Mouse (Mus musculus) ES-E14 (cell line): ENCODE results near the gene Tex11. TPM values are rescaled to one million over a fixed set of nuclear protein-coding genes. Genes with fewer than 3 reads are reported as not detected.

Experiments
- DNase-seq: peaks from one replicate; pipeline ENCODE4 v3.0.0-alpha.2; 2013; ENCODE audit warnings: low read depth, low spot score
- H3K27ac ChIP-seq: 2 replicates; pipeline ENCODE4 v1.5.1; 2012; ENCODE audit warnings: low read depth, mild to moderate bottlenecking, low read length, moderate library complexity, mixed read lengths; ENCODE audit not compliant: poor library complexity, insufficient read depth, severe bottlenecking
- H3K36me3 ChIP-seq: 2 replicates; pipeline ENCODE4 v1.6.1; 2012; ENCODE audit warnings: mild to moderate bottlenecking, low read length, moderate library complexity, mixed read lengths; ENCODE audit not compliant: control insufficient read depth, poor library complexity, insufficient read depth, severe bottlenecking
- H3K4me1 ChIP-seq, 2 experiments: fragments of 150-350 bp in 1 of 2; sonication (generic) in 1 of 2; 2 replicates each; pipeline ENCODE4 v1.6.1; 2012; ENCODE audit warnings: low read length in 2 of 2, mild to moderate bottlenecking in 1 of 2, mixed read lengths in 1 of 2; ENCODE audit not compliant: control insufficient read depth in 2 of 2, insufficient read depth in 2 of 2, poor library complexity in 1 of 2
- H3K4me3 ChIP-seq, 2 experiments: fragments of 150-350 bp in 1 of 2; sonication (generic) in 1 of 2; 2 replicates each; pipeline ENCODE4 v1.5.1; 2012; ENCODE audit warnings: low read length in 2 of 2, low read depth in 1 of 2, mild to moderate bottlenecking in 1 of 2, mixed read lengths in 1 of 2; ENCODE audit not compliant: insufficient read depth in 1 of 2, poor library complexity in 1 of 2, severe bottlenecking in 1 of 2
- H3K9ac ChIP-seq: 2 replicates; pipeline ENCODE4 v1.6.1; 2012; ENCODE audit warnings: low read depth, mild to moderate bottlenecking, low read length, mixed read lengths; ENCODE audit not compliant: poor library complexity, insufficient read depth, severe bottlenecking
- H3K9me3 ChIP-seq: fragments of 150-350 bp; sonication (generic); 2 replicates; pipeline ENCODE4 v1.6.1; 2012; ENCODE audit warnings: low read depth, mild to moderate bottlenecking, low read length; ENCODE audit not compliant: control insufficient read depth, insufficient read depth
- CHD2 ChIP-seq: IDR thresholded peaks from 2 replicates; pipeline ENCODE4 v1.6.1; 2014; ENCODE audit warnings: mild to moderate bottlenecking, low read depth, low read length, inconsistent platforms
- HCFC1 ChIP-seq: IDR thresholded peaks from 2 replicates; pipeline ENCODE4 v1.6.1; 2012; ENCODE audit warnings: low read length, inconsistent platforms, borderline replicate concordance; ENCODE audit not compliant: insufficient read depth
- MAFK ChIP-seq: IDR thresholded peaks from 2 replicates; pipeline ENCODE4 v1.6.1; 2014; ENCODE audit warnings: mild to moderate bottlenecking, low read depth, low read length, inconsistent platforms; ENCODE audit not compliant: insufficient read depth
- ZC3H11A ChIP-seq: IDR thresholded peaks from 2 replicates; pipeline ENCODE4 v1.6.1; 2012; ENCODE audit warnings: low read depth, mild to moderate bottlenecking, inconsistent platforms, low read length, borderline replicate concordance
- ZNF384 ChIP-seq: IDR thresholded peaks from 2 replicates; pipeline ENCODE4 v1.6.1; 2012; ENCODE audit warnings: low read depth, low read length, inconsistent platforms
- in situ Hi-C, 2 experiments: fragments of 600-800 bp; cut with MboI; formaldehyde crosslinking; loops; one replicate each; pipeline ENCODE4 v1.15.1; 2025; ENCODE audit warnings: low sequenced_read_pairs in 2 of 2, inconsistent platforms in 1 of 2; ENCODE audit not compliant: unreplicated experiment in 2 of 2
- total RNA-seq: library from RNA; depleted of rRNA; stranded (reverse); fragments of 300-350 nt; gene quantifications from 2 replicates; pipeline ENCODE4 v1.2.3, GENCODE M21; 2012

Tex11 gene
- total RNA-seq, 1 experiment: 6.5 TPM

- Histone ChIP-seq H3K4me3 (no peak overlapping the region), H3K36me3 (peaks cover 3% of the 10 kb centered on the region), H3K9me3 (no peaks in the 10 kb centered on the region), H3K4me1 (no peaks in the 10 kb centered on the region; a peak in 1 of 4 replicates), H3K9ac (no peak overlapping the region), H3K27ac (no peak overlapping the region)
- DNase-seq: no peak
- in situ Hi-C loops: no loop called here
- TF ChIP-seq CHD2: no peak
- no peak for TF ChIP-seq HCFC1
- TF ChIP-seq ZNF384: no peak
- no peak for TF ChIP-seq MAFK
- TF ChIP-seq ZC3H11A: no peak
These were observed 257.4 kb downstream of the Tex11 start for GRCm38 (mm10) chrX:100802034-100802433.

- Histone ChIP-seq H3K27ac (peak overlapping the region; percentile 31; the same call in 1 of the 2 replicates), H3K9me3 (no peaks in the 10 kb centered on the region), H3K9ac (no peak overlapping the region; the same call in 1 of the 2 replicates), H3K36me3 (peaks cover 2% of the 10 kb centered on the region; the same call in 1 of the 2 replicates), H3K4me1 (no peaks in the 10 kb centered on the region; a peak in 1 of 4 replicates), H3K4me3 (no peak overlapping the region)
- TF ChIP-seq HCFC1 (no peak), MAFK (no peak), ZNF384 (no peak), CHD2 (no peak), ZC3H11A (no peak)
- in situ Hi-C loops: no loop called here
- DNase-seq: no peak
These were observed 258.8 kb downstream of the Tex11 start for GRCm38 (mm10) chrX:100800643-100801042.

- Histone ChIP-seq H3K4me3 (no peak overlapping the region), H3K9me3 (no peaks in the 10 kb centered on the region), H3K27ac (no peak overlapping the region), H3K9ac (no peak overlapping the region), H3K36me3 (peaks cover 2% of the 10 kb centered on the region; the same call in 1 of the 2 replicates), H3K4me1 (peaks cover 0 to 4% of the 10 kb centered on the region in 2 experiments; a peak in 2 of 4 replicates)
- in situ Hi-C loops: no loop called here
- no peak for TF ChIP-seq ZC3H11A
- no peak for TF ChIP-seq HCFC1
- no peak for TF ChIP-seq ZNF384
- TF ChIP-seq MAFK: no peak
- TF ChIP-seq CHD2: no peak
- DNase-seq: no peak
These were observed 261.5 kb downstream of the Tex11 start for GRCm38 (mm10) chrX:100797851-100798527.

- no peak for DNase-seq
- in situ Hi-C loops: no loop called here
- peaks cover 2% of the 10 kb centered on the region; the same call in 1 of the 2 replicates for H3K36me3 ChIP-seq
- H3K4me3 ChIP-seq: no peak overlapping the region
- H3K9ac ChIP-seq: no peak overlapping the region
- peaks cover 0 to 4% of the 10 kb centered on the region in 2 experiments; a peak in 2 of 4 replicates for H3K4me1 ChIP-seq
- TF ChIP-seq ZNF384: no peak
- TF ChIP-seq HCFC1: no peak
- no peak for TF ChIP-seq ZC3H11A
- TF ChIP-seq MAFK: no peak
- no peak for TF ChIP-seq CHD2
- no peak overlapping the region for H3K27ac ChIP-seq
- no peaks in the 10 kb centered on the region for H3K9me3 ChIP-seq
These were observed 262.1 kb downstream of the Tex11 start for GRCm38 (mm10) chrX:100797370-100797769.
